Mouse (Mus musculus): ENCODE data around the gene Fam107b. TPM values are rescaled to one million over a fixed set of nuclear protein-coding genes. Genes with fewer than 3 reads are reported as not detected.
"Not testable (repeated sequence)": the region's sequence is repeated elsewhere in the genome, so short reads cannot be mapped to it uniquely, and the experiment has no call there.

The Fam107b gene
- polyA plus RNA-seq, 1 experiment from 2014 or later: 39.3 TPM

GRCm38 (mm10) chr2:3683343-3683742 is 113.1 kb downstream of the Fam107b start:
- H3K36me3 ChIP-seq: no peaks in the 10 kb centered on the region
- peaks cover 13% of the 10 kb centered on the region for H3K4me1 ChIP-seq
- no peak overlapping the region for H3K4me3 ChIP-seq
- no peaks in the 10 kb centered on the region for H3K27me3 ChIP-seq (ENCODE audit: low read depth, poor library complexity, severe bottlenecking)
- DNase-seq (ENCODE audit: low spot score): no peak
- peak overlapping the region; percentile 38; the same call in 1 of the 2 replicates for H3K27ac ChIP-seq (replicated peaks)
- WGBS: 82% methylated on average over 5 of the region's 5 CpGs
- no peaks in the 10 kb centered on the region for H3K9me3 ChIP-seq (replicated peaks)

DNA sequence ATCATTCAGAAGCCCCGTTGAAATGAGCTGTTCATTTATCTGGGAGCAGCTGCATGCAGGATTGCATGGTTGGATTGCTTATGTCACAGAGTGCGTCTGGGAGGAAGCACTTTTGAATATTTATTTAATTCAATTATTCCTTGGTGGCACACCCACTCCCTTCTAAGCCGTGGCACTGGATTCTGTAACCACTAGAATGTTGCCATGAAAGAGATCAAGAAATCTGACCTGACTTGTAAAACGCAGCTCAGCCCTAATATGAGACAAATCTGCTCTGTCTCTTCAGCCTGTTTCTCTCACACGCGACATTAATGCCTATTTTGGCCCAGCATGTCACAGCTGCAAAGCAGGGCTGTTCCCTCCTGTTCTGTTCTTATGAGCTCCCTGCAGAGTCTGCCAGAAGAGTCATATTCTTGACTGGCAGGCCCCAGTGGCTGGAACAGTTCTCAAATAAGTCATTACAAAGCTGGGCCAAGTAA is 113.5 kb downstream of the Fam107b start:
- no peak for DNase-seq (ENCODE audit: low spot score)
- Histone ChIP-seq H3K36me3 (no peaks in the 10 kb centered on the region), H3K27me3 (ENCODE audit: low read depth, poor library complexity, severe bottlenecking) (no peaks in the 10 kb centered on the region), H3K9me3 (replicated peaks) (no peaks in the 10 kb centered on the region), H3K4me1 (peaks cover 13% of the 10 kb centered on the region), H3K4me3 (no peak overlapping the region), H3K27ac (replicated peaks) (peak overlapping the region; percentile 38; the same call in 1 of the 2 replicates)
- WGBS: 68% methylated on average over 6 of the region's 6 CpGs

GRCm38 (mm10) chr2:3690221-3690620 is 119.9 kb downstream of the Fam107b start:
- Histone ChIP-seq H3K27ac (replicated peaks) (no peak overlapping the region), H3K4me1 (no peaks in the 10 kb centered on the region), H3K36me3 (no peaks in the 10 kb centered on the region), H3K4me3 (no peak overlapping the region), H3K9me3 (replicated peaks) (no peaks in the 10 kb centered on the region), H3K27me3 (ENCODE audit: low read depth, poor library complexity, severe bottlenecking) (no peaks in the 10 kb centered on the region)
- DNase-seq (ENCODE audit: low spot score): no peak
- WGBS: 78% methylated on average over 4 of the region's 4 CpGs

- no peak overlapping the region for H3K27ac ChIP-seq (replicated peaks)
- H3K36me3 ChIP-seq: no peaks in the 10 kb centered on the region
- no peaks in the 10 kb centered on the region for H3K4me1 ChIP-seq
- WGBS: 94% methylated on average over 2 of the region's 2 CpGs
- no peak overlapping the region for H3K4me3 ChIP-seq
- H3K9me3 ChIP-seq (replicated peaks): no peaks in the 10 kb centered on the region
- no peak for DNase-seq (ENCODE audit: low spot score)
- H3K27me3 ChIP-seq (ENCODE audit: low read depth, poor library complexity, severe bottlenecking): no peaks in the 10 kb centered on the region
Measured at GRCm38 (mm10) chr2:3692833-3693232, 122.5 kb downstream of the Fam107b start.

DNA sequence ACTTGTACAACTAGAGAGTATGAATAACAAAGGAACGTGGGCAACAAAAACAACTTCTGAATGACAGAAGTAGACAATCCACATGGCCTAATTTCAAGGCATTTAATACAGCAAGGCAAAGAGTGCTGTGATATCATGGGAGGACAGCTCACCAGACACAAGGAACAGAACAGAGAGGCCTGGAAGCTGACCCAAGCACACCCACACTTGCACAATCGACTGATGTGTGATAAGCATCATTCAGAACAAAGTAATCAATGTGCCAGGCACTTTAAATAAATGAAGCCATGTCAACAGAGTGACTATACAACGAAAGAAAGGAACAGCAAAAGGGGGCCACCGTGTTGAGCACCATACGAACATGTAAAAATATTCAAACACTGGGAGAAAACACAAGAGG is 125.6 kb downstream of the Fam107b start:
- Histone ChIP-seq H3K9me3 (replicated peaks) (no peaks in the 10 kb centered on the region), H3K36me3 (no peaks in the 10 kb centered on the region), H3K4me3 (no peak overlapping the region), H3K4me1 (no peaks in the 10 kb centered on the region), H3K27ac (replicated peaks) (no peak overlapping the region), H3K27me3 (ENCODE audit: low read depth, poor library complexity, severe bottlenecking) (no peaks in the 10 kb centered on the region)
- WGBS: 84% methylated on average over 5 of the region's 5 CpGs
- no peak for DNase-seq (ENCODE audit: low spot score)

DNA sequence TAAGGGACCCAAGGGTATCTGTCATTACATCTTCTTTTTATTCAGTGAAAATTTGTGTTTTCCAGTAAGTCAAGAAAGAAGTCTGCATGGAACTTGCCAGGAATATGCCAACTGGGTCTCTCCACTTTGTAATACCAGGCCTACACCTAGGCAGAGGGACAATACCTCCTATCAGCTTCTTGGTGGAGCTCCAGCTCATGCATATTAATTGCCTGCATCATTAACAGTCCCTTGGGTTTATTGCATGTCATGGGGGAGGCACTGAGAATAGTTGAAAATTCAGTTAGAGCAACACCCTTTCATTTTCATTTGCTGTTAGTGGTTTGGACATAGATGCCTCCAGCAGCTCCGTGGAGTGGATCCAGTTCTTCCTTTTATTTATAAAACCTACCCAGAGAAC is 130.1 kb downstream of the Fam107b start:
- DNase-seq (ENCODE audit: low spot score): no peak
- 68% methylated on average over 1 of the region's 1 CpGs for WGBS

DNA sequence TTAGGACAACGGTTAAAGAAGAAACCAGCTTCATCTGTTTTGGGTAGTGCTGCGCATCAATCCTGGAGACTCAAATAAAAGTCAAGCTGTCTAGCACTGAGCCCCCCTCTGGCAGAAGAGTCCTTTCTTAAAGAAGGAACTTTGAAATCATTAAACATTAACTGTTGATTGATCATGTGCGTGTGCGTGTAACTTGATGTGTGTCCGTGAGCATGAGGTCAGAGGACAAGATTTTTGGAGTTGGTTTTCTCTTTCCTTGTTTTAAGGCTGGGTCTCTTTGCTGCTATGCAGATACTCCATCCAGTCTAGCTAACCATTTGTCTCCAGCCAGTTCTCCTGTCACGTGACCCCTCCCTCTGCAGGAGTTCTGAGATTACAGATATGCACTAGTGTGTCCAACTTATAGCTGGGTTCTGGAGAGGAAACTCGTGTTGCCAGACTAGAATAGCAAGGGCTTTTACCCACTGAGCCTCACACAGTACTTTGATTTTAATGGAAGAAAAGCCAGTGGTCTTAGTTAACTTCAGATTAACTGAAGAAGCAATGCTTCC is 132.4 kb downstream of the Fam107b start:
- DNase-seq (ENCODE audit: low spot score): no peak
- no peaks in the 10 kb centered on the region for H3K36me3 ChIP-seq
- no peaks in the 10 kb centered on the region for H3K9me3 ChIP-seq (replicated peaks)
- no peak overlapping the region for H3K27ac ChIP-seq (replicated peaks)
- no peaks in the 10 kb centered on the region for H3K27me3 ChIP-seq (ENCODE audit: low read depth, poor library complexity, severe bottlenecking)
- H3K4me1 ChIP-seq: no peaks in the 10 kb centered on the region
- 87% methylated on average over 7 of the region's 7 CpGs for WGBS
- no peak overlapping the region for H3K4me3 ChIP-seq

More for the DNA sequence above, 130.1 kb downstream of the Fam107b start:
- H3K36me3 ChIP-seq: no peaks in the 10 kb centered on the region
- H3K27me3 ChIP-seq (ENCODE audit: low read depth, poor library complexity, severe bottlenecking): no peaks in the 10 kb centered on the region
- H3K9me3 ChIP-seq (replicated peaks): no peaks in the 10 kb centered on the region
- H3K4me3 ChIP-seq: no peak overlapping the region
- no peak overlapping the region for H3K27ac ChIP-seq (replicated peaks)
- H3K4me1 ChIP-seq: no peaks in the 10 kb centered on the region

DNA sequence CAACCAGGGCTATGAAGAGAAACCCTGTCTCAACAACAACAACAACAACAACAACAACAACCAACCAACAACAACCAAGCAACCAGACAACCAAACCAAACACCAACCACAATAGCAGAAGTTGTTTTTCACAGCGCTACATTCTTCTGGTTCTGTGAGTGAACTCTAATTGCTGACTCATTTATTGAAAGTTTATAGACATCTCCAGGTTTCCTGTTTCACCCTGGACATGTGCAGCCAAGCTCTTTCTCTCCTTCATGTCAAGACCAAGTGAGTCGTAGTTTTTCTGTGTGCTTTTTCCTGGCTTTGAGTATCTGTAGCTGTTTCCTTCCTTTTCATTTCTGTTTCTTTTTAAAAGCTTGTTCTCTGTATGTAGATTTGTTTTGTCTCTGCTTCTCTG is 133.5 kb downstream of the Fam107b start:
- H3K4me1 ChIP-seq: no peaks in the 10 kb centered on the region
- DNase-seq (ENCODE audit: low spot score): no peak
- no peaks in the 10 kb centered on the region for H3K36me3 ChIP-seq
- no peaks in the 10 kb centered on the region for H3K27me3 ChIP-seq (ENCODE audit: low read depth, poor library complexity, severe bottlenecking)
- no peak overlapping the region for H3K4me3 ChIP-seq
- no peaks in the 10 kb centered on the region for H3K9me3 ChIP-seq (replicated peaks)
- 87% methylated on average over 2 of the region's 2 CpGs for WGBS
- H3K27ac ChIP-seq (replicated peaks): no peak overlapping the region

DNA sequence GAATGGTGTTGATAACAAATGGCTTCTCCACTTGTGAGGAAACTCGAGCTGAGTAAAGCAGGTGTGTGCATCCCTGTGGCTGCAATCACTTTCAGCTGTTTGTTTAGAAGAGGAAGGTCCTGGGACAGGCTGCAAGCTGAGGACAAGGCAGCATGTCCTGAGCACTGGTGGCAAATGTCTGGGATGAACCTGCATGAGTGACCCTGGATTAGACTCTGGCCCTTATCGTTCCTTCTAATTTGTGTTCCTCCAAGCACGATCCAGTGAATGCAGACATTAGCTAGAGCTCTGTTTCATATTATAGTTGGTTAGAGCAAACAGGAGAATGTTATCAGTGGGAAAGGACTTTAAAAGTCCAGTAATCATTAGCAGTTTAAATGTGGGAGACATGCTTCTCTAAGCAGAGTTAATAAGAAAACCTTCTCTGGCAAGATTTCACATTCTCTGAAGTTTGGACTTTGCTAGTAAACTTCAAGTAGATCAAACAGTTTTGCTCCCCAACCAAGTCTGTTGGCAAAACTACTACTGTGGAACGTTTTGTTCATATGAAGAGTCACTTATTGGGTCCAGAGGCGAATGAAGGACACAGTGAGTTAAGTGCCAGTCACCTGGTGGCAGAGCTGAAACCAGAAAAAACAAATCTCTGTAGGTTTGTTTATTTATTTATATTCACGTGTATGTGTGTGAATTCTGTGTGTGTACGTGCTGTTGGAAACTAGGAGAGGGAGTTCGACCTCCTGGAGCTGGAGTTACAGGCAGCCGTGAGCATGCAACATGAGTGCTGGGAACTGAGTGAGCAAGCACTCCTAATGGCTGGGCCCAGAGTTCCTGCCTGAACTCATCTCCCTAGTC is 134.2 kb downstream of the Fam107b start:
- WGBS: 76% methylated on average over 9 of the region's 9 CpGs
- no peaks in the 10 kb centered on the region for H3K9me3 ChIP-seq (replicated peaks)
- H3K4me1 ChIP-seq: no peaks in the 10 kb centered on the region
- H3K36me3 ChIP-seq: no peaks in the 10 kb centered on the region
- no peak overlapping the region for H3K27ac ChIP-seq (replicated peaks)
- no peaks in the 10 kb centered on the region for H3K27me3 ChIP-seq (ENCODE audit: low read depth, poor library complexity, severe bottlenecking)
- no peak overlapping the region for H3K4me3 ChIP-seq
- no peak for DNase-seq (ENCODE audit: low spot score)

DNA sequence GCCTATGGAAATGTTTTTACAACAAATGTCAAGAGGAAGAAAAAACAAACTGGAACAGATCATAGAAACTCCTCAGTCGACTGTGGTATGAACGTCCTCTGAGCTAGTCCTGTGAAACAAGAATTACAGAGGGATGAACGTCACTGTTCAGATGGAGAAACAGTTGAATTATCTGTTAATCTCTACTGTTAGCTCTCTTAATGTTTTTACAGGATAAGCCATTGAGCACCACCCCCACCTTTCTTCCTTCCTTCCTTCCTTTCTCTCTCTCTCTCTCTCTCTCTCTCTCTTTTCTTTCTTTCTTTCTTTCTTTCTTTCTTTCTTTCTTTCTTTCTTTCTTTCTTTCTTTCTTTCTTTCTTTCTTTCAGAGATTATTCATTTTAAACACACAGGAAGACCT is 135.0 kb downstream of the Fam107b start:
- not testable (repeated sequence) for DNase-seq (ENCODE audit: low spot score); H3K36me3 ChIP-seq; H3K27me3 ChIP-seq (ENCODE audit: low read depth, poor library complexity, severe bottlenecking); H3K9me3 ChIP-seq (replicated peaks); H3K27ac ChIP-seq (replicated peaks); H3K4me3 ChIP-seq; H3K4me1 ChIP-seq
- 72% methylated on average over 3 of the region's 3 CpGs for WGBS

DNA sequence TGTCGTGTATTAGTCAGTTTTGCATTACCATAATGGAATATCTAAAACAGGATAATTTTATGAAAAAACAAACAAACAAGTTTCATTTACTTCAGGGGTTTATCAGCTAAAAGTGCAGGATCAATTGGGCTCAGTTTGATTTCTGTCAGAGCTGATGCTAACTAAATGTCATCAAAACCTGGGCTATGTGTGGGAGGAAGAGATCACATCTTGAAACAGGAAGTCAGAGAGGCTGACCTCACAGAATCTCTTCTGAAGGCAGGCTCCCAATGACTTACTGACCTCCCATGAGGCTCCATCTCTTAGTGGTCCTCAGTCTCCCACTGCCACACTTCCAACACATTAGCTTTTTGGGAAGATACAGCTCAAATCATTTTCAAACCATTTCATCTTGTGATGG is 136.9 kb downstream of the Fam107b start:
- no peaks in the 10 kb centered on the region for H3K4me1 ChIP-seq
- 79% methylated on average over 1 of the region's 1 CpGs for WGBS
- no peaks in the 10 kb centered on the region for H3K36me3 ChIP-seq
- no peaks in the 10 kb centered on the region for H3K9me3 ChIP-seq (replicated peaks)
- no peak overlapping the region for H3K27ac ChIP-seq (replicated peaks)
- no peak for DNase-seq (ENCODE audit: low spot score)
- 0 out of 2 replicates have a peak, but pooled peaks cover 3% of the 10 kb centered on the region for H3K27me3 ChIP-seq (ENCODE audit: low read depth, poor library complexity, severe bottlenecking)
- H3K4me3 ChIP-seq: no peak overlapping the region

GRCm38 (mm10) chr2:3708621-3709020 is 138.3 kb downstream of the Fam107b start:
- WGBS: 92% methylated on average over 4 of the region's 4 CpGs
- no peak for DNase-seq (ENCODE audit: low spot score)
- H3K36me3 ChIP-seq: no peaks in the 10 kb centered on the region
- H3K9me3 ChIP-seq (replicated peaks): no peaks in the 10 kb centered on the region
- H3K27me3 ChIP-seq (ENCODE audit: low read depth, poor library complexity, severe bottlenecking): 0 out of 2 replicates have a peak, but pooled peaks cover 3% of the 10 kb centered on the region
- H3K4me1 ChIP-seq: peaks cover 4% of the 10 kb centered on the region; the same call in 1 of the 2 replicates
- H3K4me3 ChIP-seq: no peak overlapping the region
- no peak overlapping the region for H3K27ac ChIP-seq (replicated peaks)

- 90% methylated on average over 2 of the region's 2 CpGs for WGBS
- DNase-seq (ENCODE audit: low spot score): no peak
- H3K4me3 ChIP-seq: no peak overlapping the region
- H3K27me3 ChIP-seq (ENCODE audit: low read depth, poor library complexity, severe bottlenecking): 0 out of 2 replicates have a peak, but pooled peaks cover 3% of the 10 kb centered on the region
- H3K36me3 ChIP-seq: no peaks in the 10 kb centered on the region
- H3K27ac ChIP-seq (replicated peaks): no peak overlapping the region
- no peaks in the 10 kb centered on the region for H3K9me3 ChIP-seq (replicated peaks)
- peaks cover 15% of the 10 kb centered on the region for H3K4me1 ChIP-seq
Measured at GRCm38 (mm10) chr2:3709882-3710281, 139.6 kb downstream of the Fam107b start.
